ENCODE assay signal across 30 mouse cellular contexts in the genomic region with DNA sequence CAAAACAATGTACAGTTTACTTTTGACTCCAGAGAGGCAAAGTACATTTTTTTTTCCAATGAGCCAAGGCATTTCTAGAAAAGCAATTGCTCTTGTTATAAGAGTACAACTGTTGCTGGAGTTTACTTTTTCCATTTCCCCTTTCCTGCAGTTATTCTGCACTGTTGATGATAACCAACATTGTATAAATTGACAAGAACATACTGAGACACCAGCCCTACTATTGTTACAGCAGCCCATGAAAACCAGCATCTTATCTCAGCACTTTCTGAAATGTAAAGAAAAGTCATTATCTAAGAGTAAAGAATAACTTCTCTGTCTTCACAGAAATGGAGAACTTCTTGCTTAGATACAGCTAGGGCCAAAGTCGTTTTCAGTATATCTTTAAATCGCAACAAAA.
"Had no signal": no experiment of that assay in that cellular context is flagged by ENCODE, and none has a peak within 500 bp of the region (broad histone marks: within the 10 kb centered on the region; RNA-seq: fewer than 3 reads in every experiment).

No protein-coding gene starts in this region.

- H3K4me3 ChIP-seq: heart, embryonic 12.5 days; heart, embryonic 13.5 days; heart, embryonic 15.5 days; hindbrain, embryonic 10.5 days; hindbrain, embryonic 12.5 days; hindbrain, embryonic 13.5 days; hindbrain, embryonic 15.5 days; intestine, embryonic 15.5 days; kidney, embryonic 15.5 days; layer of hippocampus, adult 2 months; left cerebral cortex, adult 2 months had no signal

- H3K9me3 ChIP-seq: heart, embryonic 12.5 days; heart, embryonic 13.5 days; heart, embryonic 15.5 days; hindbrain, embryonic 10.5 days; hindbrain, embryonic 12.5 days; hindbrain, embryonic 13.5 days; hindbrain, embryonic 15.5 days; intestine, embryonic 15.5 days; kidney, embryonic 15.5 days had no signal

- H3K4me1 ChIP-seq: heart, embryonic 12.5 days; heart, embryonic 13.5 days; heart, embryonic 15.5 days; hindbrain, embryonic 10.5 days; hindbrain, embryonic 12.5 days; hindbrain, embryonic 13.5 days; hindbrain, embryonic 15.5 days; intestine, embryonic 15.5 days; kidney, embryonic 15.5 days had no signal

- H3K36me3 ChIP-seq: heart, embryonic 12.5 days; heart, embryonic 13.5 days; heart, embryonic 15.5 days; hindbrain, embryonic 10.5 days; hindbrain, embryonic 12.5 days; hindbrain, embryonic 13.5 days; hindbrain, embryonic 15.5 days; intestine, embryonic 15.5 days; kidney, embryonic 15.5 days had no signal

- H3K27ac ChIP-seq: heart, embryonic 13.5 days; heart, embryonic 15.5 days; hindbrain, embryonic 10.5 days; hindbrain, embryonic 12.5 days; hindbrain, embryonic 13.5 days; hindbrain, embryonic 14.5 days; hindbrain, embryonic 15.5 days; hindbrain, postnatal 0 days; intestine, embryonic 15.5 days; kidney, embryonic 15.5 days; kidney, postnatal 0 days; layer of hippocampus, adult 2 months; left cerebral cortex, adult 2 months had no signal

- H3K27me3 ChIP-seq: heart, embryonic 12.5 days; heart, embryonic 13.5 days; heart, embryonic 15.5 days; hindbrain, embryonic 12.5 days; hindbrain, embryonic 13.5 days; hindbrain, embryonic 15.5 days; intestine, embryonic 15.5 days; kidney, embryonic 15.5 days had no signal

- H3K9ac ChIP-seq: heart, embryonic 12.5 days; heart, embryonic 13.5 days; heart, embryonic 15.5 days; hindbrain, embryonic 12.5 days; hindbrain, embryonic 13.5 days; hindbrain, embryonic 14.5 days; hindbrain, embryonic 15.5 days; intestine, embryonic 15.5 days; kidney, embryonic 15.5 days had no signal

- DNase-seq: heart, postnatal 10 days; heart, postnatal 14 days; heart, postnatal 36 days; heart, postnatal 4 days; kidney, adult 11 months; kidney, adult 18-20 months; kidney, adult 2 months; kidney, adult 8-10 months; kidney, adult 9 months; kidney, postnatal 10 days; kidney, postnatal 14 days; kidney, postnatal 25 days; kidney, postnatal 36 days; kidney, postnatal 4 days; layer of hippocampus, adult 9-11 months; layer of hippocampus, postnatal 36 days had no signal
